Mouse (Mus musculus): Measurements from ENCODE around the gene Dupd1. TPM values are rescaled to one million over a fixed set of nuclear protein-coding genes. Genes with fewer than 3 reads are reported as not detected.

Gene Dupd1
- polyA plus RNA-seq, 1 experiment, result not detected

DNA sequence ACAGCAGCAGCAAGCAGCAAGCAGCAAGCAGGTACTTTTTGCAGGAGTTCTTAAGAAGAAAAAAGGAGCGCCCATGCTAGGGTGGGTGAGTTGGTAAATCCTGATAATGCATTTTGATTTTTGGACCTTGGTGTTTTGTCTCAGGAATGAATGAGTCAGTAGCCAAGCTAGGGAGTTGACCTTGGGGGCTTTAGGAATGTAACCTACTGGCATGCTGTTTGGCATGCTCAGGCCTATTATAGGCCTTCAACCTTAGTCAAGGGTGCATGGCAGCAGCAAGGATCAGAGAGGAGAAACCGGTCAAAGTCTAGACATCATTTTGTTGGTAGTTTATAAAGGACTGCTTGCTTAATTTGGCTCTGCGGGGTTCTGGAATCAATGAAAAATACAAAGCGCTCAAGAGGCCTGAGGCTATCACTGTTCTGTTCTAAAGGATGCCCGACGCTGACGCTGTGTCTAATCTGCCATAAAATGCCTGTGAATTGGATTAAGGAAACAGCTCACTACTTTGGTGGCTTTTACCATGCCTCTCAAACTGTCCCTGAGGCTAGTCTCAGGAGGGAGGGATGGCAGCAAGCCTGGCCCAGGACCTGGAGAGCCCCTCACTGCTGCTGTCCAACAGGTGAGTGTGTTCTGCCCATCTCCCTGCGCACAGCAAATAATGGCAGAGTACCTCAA is 7.8 kb upstream of the Dupd1 start:
- no peak for DNase-seq (ENCODE audit: low spot score)

DNA sequence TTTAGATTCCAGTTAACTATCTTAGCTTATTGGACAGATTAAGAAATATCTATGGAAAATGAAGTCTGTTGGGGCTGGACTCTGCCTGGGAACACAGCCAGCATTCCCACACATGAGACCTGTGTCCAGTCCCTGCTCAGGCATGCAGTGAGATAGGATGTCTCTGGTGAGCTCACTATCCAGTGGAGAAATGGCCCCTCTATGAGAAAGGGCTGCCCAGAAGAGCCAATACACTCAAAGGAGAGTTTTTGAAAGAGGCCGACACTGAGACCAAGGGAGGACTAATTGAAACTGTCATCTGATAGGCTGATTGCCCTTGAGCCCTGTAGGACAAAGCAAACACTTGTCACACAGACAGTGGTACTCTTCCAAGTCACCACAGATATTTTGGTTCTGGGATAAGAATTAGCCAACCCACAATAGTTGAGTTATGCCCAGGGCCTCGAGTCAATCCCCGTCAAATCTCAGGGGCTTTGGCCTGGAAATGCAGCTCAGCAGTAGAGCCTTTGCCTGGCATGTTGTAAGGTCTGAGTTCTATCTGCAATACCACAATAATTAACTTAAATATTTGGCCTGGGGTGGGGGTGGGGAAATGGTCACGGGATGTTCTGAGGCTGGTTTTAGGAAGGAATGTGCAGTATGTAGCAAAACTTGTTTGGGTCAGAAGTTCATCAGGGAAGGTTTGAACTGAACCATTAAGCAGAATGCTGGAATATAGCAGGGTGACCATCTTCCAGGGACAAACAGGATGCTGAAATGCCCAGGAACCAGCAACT is 6.2 kb upstream of the Dupd1 start:
- no peak for DNase-seq (ENCODE audit: low spot score)

DNA sequence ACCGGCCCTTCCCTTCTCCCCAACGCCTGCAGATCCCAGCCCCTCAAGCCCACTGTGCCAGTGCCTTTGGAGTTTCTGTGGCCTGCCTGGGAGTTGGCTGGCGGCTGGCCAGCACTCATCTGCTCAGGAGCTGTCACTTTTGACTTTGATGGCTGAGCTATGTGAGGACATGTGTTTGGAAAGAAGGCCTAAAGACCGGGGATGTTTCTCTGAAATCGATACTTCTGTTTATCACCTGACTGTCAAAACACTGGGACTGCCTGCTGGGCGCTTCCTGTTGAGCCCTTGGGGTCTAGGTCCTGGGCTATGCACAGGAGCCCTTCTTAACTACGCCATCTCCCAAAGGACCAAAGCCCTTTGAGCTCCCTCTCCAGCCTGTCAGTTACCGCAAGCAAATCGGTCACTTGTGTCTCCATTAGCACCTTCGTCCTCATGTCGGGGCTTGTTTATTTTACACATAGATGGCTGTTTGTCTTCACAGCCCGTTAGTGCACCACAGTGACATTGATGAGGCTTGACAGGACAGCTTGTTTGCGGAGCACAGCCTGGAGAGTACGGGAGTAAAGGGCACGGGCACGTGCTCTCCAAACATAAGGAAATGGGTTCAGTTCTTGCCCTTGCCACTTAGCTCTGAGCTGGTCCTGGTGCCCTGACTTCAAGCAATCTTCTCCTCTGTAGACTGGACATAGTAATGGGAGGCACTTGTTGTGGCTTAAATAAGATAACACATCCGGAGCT is 5.4 kb upstream of the Dupd1 start:
- no peak for DNase-seq (ENCODE audit: low spot score)

DNA sequence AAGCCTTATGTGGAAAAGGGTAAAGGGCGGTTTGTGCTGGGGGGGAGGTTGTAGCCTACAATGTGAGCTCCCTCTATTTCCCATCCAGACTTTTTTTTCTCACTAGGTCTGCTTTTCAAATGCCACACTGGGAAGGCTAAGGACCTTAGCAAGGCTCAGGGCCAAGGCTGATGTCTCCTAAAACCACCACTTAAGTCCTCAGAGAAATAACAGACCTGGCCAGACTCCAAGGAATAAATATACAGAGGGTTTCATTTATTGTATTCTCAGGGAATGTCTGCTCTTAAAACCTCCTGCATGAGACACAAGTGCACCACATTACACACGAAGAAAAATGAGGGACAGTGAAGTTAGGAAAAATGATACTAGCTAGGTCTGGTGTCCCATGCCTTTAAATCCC is 3.1 kb downstream of the Dupd1 start:
- DNase-seq (ENCODE audit: low spot score), result no peak

DNA sequence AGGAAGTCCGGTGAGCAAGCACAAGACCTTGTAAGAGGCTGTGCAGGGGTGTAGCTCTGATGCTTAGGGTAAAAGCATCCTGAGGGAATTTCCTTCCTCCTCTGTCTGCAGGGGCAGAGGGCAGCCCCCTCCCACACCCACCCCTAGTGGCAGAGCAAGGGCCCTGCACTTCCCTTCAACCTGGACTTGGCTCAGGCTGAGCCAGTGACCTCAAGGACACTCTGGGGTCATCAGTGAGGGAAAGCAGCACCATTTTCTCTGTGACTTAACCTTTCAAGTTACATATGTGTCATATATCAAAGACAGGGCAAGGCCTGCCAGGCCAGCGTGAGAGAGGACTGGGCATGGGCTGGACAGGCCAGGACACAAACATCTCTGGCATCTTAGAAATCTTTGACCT is 4.8 kb downstream of the Dupd1 start:
- DNase-seq (ENCODE audit: low spot score), result no peak

DNA sequence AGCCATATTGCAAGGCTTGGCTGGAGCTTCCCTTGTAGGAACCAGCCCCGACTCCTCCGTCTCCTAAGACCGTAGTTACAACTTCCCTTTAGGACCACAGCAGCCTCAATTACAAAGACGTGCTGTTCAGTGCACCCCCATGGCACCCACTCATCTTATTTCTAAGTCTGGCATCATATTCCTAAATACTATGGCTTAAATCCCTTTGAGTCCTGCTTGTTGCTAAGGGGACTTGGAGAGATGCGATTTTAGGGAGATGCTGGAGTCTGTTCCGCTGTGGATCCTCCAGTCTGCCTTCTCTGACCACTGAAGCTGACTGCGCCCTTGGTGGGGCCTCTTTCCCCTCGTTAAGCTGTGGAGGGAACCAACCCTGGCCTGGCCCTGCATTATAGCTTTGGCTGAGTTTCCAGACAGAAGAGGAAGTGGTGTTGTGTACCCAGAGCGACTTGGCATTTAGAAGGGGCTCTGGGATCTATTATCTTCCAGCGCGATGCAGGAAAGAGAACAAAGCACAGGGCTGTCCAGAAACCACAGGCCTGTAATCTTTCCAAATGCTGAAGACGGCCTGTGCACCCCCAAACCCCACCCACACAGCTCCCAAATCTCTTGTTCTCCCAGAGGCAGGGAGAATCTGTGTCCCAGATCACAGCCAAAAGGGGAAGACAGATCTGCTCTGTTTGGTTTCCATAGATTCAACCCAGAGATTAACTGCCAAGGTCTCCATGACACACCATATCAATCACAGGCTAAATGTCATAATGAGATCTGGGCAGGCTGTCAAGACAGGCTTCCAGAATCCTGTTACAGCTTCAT is 7.4 kb downstream of the Dupd1 start:
- no peak for DNase-seq (ENCODE audit: low spot score)

DNA sequence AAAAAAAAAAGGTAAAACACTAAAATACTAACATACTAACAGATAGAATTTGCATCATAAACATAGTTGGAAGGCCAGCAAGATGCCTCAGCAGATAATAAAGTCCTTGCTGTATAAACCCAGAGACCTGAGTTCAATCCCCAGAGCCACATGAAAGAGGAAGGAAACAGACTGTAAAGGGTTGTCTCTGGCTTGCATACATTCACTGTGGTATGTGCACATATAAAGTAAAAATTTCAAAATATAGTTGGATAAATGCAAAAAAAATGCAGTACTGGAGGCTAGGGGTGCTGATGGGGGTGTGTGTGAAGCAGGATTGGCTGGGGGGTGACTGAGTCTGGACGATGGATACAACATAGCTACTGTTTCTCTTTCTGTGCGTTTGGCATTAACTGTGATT is 8.9 kb downstream of the Dupd1 start:
- DNase-seq (ENCODE audit: low spot score), result no peak

DNA sequence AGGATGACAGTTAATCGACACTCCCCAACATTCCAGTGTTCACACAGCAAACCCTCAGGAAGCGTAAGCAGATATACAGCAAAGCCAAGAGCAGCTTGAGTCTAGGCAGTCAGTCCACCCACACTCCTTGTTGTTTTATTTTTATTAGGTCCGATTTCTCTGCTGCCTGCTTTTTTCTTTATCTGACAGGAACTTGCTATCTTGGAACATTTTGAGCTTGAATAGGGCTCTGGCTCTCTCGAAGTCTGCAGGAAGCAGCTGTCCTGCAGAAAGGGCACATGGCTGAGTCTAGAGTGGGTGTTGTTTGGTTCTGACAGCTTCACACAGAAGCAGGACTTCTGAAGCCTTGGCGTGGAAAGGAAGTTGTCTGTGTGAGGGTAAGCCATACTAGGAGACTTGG is 11.1 kb downstream of the Dupd1 start:
- no peak for DNase-seq (ENCODE audit: low spot score)

DNA sequence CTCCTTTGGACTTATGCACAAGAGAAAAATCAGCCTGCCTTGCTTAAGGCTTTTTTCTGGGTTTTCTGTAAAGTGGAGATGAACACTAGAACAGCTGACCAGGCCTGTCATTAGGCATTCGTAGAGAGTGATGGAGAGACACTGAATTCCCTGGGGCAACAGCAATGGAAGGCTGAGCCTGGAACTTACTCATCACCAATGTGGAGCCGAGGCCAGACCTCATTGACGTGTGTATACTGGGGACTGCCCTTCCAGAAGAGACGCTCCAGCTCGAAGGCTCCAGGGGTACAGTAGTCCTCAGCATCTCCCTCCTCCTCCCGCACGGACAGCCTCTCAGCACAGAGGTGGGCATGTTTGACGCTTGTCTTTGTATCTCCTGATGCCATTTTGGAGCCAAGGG is 11.7 kb downstream of the Dupd1 start:
- DNase-seq (ENCODE audit: low spot score), result no peak

DNA sequence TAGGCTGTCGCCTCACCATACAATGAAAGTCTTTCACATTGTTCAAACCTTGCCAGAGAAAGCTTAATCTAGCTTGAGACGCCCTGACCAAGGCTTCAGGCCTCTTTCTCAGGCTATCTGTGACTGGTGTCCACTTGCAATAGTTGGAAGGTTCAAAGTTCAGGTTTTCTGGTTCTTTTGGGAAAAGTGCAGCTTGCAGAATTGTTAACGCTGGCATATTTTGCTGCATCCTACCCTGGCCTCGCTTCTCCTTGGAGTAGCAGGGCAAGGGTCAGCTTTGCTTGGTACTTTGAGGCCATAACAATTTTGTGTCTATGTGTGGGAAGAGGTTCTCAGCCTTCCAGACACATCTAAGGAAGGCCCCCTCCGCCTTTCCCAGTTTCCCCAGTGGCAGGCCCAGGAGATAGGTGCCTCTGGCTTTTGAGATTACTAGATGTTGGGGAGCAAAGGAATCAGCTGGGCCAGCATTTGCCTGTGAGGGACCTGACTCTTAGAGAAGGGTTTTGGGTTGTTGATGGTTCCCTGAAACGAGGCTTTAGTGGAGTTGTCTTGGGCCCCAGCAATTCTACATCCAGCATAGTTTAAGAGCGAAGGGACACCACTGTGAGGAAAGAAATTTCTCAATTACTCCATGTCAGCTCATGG is 18.1 kb downstream of the Dupd1 start:
- no peak for DNase-seq (ENCODE audit: low spot score)

DNA sequence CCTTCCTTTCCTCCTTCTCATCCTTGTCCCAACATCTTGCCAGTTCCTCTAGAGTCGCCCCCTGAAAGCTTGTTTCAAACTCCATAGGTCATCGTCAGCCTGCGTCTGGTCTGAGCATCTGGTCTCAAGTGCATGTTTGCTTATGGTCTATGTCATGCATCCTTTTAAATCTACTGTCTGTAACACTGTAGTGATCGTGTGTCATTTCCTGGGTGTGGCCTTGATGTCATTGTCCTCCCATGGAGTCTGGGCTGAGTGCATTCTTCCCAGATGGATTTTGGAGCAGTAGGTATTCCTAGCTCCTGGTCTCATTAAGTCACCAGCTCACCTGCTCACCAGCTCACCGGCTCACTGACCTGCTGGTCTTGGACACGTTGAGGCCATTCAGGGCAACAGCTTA is 19.4 kb downstream of the Dupd1 start:
- DNase-seq (ENCODE audit: low spot score), result no peak

DNA sequence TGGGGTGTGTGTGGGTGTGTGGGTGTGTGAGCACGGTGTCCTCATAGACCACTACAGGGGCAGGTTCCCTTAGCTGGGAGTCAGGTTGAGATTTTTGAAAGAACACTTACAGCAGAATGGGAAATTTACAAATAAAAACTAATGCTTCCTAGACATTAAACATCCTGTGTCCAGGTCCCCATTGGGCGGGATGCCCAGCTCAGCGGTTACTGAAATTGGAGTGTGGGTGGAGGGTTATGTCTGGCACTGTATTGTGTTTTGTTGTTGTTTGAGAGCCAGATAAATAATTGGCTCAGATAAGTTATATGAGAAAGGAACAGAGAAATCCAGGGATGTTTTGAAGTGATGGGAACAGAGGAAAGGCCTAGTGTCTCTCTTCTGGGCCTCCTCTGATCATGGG is 23.3 kb downstream of the Dupd1 start:
- DNase-seq (ENCODE audit: low spot score), result no peak

DNA sequence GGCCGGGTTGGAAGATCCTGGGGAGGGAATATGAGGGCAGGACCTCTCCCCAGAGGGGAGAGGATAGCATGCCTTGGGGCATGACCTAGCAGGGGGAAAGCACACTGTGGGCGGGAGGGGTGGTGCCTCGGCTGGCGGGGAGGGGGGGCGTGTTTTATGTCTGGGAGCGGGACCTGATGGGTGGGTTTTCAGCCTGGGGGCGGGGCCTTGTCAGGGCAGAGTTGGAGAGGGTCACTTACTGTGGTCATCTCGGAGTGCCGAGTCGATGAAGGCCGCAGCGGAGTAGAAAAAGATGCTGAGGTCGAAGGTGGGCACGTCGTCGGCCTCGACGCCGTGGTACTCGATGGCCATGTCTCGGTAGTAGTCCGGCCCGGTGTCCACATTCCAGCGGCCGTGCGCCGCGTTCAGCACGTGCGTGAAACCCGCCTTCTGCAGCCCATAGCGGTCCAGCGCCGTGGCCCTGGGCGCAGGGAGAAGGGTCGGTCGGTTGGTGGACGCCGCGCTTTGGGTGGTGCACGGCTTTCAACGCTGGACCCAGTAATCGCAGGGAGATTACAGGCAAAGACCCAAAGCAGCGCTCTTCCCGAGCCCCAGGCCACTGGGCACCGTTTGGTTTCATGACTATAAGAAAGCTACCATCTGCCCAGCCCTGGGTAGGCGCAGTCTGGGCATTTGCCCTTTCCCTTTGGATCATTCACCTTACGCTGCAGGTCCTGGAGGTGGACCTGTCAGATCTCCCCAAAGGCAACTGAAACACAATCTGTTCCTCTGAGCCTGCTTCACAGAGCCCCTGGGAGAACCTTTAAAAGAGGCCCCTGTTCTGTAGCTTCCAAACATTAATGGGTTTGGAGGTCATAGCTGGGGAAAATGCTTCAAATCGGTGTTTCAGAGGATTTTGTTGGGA is 27.7 kb downstream of the Dupd1 start:
- DNase-seq (ENCODE audit: low spot score), result no peak

DNA sequence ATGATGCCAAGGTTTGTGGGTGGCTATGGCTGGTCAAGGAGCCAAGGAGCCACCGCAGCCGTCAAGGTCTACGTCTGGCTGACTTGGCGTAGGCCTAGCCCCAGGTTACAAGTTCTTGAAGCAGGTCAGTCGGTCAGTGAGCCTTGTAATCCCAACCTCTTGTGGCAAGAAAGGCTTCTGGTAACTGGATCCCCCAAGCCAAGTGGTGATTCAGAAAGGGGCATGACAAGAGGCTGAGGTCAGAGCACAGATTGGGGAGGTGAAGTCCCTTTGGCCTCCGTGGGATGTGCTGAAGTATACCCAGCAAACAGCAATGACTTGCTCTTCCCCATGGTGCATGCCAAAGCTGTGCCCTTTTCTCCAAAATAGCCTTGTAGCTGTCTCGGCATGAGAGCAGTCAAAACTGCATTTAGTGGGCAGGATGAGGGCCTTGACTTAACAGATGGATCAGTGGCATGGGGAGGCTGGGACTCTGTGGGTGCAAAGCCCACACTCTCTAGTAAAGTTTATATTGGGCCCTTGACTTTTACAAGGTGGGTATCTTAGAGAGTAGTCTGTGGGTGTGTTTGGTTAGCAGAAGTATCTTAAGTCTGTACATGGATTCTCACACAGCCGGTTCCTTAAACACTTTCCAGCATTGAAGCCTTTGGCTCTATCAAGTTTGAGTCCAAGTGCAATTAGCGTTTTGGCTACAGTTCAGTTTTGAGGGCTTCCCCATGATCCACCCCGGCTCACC is 28.8 kb downstream of the Dupd1 start:
- DNase-seq (ENCODE audit: low spot score), result no peak

DNA sequence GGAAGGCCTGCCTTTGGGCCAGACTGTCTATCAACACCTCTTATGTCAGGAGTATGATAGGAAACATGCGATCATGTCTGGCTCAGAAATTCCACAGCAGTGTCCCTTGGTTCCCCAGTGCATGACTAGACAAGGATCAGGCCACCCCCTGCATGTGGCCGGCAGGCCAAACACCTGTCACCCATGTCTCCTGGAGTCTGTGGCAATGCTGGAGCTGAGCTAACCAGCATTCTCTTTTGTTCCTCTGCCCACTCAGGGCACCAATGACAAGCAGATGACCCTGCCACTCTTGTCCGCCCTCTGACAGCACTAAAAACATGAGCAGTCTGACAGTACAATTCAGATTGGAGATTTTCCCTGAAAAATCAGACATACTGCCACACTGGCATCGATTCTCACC is 30.5 kb downstream of the Dupd1 start:
- no peak for DNase-seq (ENCODE audit: low spot score)

DNA sequence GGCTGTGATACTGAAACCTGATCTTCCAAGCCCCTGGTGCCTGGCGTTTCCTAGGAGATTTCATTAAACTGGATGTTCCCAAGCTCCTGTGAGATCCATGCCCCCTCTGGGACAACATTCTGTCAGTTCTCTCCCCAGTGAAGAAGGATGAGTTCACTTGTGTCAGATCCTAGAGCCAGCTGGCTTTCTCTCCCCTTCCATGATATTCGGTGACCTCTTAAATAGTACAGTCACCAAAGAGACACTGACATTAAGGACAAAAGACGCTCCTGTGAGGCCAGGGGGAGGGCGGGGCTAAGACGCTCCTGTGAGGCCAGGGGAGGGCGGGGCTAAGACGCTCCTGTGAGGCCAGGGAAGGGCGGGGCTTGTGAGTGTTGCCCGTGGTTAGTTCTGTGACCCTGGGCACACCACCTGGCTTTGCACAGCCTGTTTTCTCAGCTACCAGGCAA is 31.7 kb downstream of the Dupd1 start:
- no peak for DNase-seq (ENCODE audit: low spot score)

DNA sequence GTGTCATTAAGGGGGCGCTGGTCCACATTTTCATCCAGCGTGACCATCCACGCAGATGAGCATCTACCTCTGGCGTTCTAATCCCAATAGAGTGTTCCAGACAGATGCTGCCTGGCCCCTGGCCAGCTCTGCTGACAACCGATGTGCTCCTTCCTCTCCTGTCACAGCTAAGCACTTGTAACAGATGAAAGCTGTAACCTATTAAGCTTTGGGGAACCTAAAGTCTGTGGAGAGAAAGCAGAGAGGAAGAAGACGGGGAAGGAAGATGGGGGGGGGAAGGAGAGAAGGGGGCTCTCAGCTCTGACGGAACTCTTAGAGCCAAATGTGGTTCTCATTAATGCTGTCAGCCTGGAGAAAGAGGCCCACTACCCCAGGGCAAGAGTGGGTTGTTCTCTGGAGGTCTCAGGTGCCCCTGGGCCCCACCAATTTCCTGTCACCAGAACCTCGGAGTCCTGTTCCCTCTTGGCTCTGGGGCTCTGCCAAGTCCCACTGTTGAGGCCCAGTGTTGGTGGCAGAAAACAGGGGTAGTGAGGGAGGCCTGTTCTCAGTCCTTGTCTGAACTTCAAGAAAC is 34.7 kb downstream of the Dupd1 start:
- no peak for DNase-seq (ENCODE audit: low spot score)

DNA sequence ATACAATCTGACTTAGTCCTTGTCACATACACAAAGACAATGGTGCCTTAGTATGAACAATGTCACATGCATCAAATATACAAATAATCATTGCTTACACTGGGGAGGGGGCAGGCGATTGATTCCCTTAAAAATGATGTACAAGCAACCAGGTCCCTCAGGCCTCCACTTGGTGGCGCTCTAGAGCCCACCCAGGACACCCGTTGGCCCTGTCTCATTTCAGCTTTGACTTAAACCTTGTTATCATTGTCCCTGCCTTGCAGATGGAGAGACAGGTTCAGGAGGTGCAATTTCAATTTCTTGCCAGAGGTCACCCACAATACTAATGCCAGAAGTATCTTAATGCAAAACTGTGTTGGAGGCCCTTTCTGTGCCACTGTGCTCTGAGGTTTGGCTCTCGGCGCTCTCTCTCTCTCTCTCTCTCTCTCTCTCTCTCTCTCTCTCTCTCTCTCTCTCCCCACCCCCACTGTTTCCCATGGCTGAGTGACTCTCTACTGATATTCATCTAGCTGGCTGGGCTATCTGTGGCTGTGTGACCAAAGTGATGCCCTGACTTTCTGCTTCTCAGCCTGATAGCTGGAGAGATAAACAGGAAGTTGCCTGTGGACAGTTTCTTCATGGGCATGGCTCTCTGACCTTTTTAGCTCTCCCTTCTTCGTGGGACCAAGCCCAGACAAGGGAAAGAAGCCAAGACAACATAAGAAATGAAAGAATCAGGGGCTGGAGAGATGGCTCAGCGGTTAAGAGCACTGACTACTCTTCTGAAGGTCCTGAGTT is 35.7 kb downstream of the Dupd1 start:
- no peak for DNase-seq (ENCODE audit: low spot score)

DNA sequence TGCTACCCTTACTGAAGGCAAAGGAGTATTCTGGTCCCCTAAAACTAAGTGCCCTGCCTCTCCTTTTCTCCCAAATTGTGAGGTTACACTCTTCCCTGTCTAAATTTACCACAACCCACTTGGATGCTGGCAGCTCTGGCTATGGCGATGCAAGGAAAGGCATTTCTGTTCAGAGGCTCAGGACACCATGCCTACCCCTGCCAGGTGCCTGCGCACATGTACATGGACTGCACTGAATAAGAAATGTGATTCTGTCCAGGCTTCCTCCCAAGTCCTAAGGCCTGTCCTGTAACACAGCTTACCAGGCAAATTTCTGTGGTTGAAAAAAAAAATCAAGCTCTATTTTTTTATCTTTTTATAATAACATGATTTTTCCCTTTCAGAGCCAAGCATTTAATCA is 38.2 kb downstream of the Dupd1 start:
- no peak for DNase-seq (ENCODE audit: low spot score)
